Mouse (Mus musculus): ENCODE data around the gene Sox1.

Sox1 gene

DNA sequence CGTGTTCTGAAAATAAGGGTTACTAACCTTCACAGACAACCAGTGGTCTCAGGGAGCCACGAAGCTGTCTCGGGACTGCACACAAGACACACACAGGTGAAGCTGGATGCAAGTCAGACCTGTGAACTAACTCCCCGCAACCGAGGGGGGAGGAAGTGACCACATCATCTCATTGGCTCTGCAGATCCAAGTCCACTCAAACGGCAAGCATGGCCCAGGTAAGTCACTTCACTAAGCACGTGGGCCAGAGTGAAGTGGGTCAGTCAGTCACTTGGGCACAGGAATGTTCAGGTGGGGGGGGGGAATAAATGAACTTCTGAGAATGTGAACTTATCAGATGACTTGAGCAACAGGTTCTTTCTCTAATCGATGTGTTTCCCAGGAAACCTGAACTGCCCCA is 30.8 kb downstream of the Sox1 start:
- DNase-seq (ENCODE audit: low spot score): no peak

DNA sequence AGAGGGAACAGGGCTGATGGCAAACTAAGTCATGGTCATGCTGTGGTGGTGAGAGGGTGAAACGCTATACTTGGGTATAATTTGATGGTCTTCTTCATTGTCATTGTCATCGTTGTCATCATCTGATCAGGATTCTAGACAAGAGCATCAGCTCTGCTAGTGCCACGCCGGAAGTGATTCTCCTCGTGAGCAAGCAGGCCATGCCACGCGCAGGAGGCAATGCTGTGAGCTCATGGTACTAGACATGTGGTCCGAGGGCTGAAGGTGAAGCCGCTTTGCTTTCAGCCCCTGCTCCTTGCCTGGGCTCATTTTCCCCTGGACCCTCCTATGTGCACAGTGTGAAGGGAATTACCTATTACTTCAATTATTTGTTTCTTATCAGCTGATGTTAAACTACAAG is 32.3 kb downstream of the Sox1 start:
- no peak for DNase-seq (ENCODE audit: low spot score)

DNA sequence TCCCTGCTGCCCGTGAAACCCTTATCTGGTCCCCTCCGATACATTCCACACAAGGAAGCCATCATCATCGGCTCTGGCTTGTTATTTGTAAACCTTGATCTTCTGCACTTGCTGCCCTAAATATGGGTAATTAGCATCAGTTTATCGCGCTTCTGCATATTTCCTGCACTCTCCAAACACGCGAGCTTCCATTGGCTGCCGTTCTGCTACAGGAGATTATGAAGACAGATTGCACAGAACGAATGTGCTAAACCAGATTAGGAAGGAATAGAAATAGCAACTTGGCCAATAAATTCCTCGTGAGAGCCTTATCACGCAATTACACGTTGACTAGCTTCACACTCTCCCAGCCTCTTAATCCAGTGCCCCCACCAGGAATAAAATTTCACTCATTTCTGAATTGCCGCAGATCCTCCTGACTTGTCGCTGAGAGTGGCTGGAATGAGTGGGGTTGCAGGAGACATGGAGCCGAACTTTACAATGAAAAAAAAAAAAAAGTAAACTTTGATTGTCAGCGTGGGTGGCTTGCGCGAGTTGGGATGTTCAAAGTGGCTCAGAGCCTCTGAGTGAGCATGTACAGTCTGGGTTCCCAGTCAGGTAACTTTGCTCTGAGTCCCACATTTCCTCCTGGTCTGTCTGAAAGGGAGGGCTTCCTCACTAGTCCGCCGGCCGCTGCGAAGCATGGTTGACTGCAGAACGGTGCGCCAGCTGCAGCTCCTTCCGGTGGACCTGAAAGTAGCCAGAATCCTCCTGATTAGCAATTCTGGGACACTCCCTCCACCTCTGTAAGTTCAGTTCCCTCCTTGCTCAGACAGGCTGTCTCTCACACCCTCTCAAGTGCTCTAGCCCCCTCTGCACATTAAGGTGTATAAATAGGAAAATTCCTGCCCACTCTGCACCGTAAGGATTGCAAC is 33.0 kb downstream of the Sox1 start:
- peak; percentile 38 for DNase-seq (ENCODE audit: low spot score)

DNA sequence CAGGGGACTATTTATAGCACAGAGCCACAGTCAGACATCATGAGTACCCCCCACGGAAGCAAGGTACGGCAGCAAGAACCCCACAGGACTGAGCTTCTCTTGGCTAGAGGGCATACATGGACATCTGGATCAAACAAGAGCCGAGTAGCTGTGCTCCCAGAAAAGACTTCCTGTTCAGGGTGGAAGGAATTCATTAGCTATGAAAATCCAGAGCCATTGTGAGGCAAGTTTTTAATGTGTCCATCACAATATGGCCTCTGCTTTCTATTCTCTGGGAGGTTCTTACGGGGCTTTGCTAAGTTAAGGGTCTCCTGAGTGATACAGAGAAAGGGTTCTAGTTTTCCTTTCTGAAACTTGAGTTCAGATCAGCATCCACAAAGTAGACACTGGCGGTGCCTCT is 33.8 kb downstream of the Sox1 start:
- DNase-seq (ENCODE audit: low spot score): peak; percentile 21

DNA sequence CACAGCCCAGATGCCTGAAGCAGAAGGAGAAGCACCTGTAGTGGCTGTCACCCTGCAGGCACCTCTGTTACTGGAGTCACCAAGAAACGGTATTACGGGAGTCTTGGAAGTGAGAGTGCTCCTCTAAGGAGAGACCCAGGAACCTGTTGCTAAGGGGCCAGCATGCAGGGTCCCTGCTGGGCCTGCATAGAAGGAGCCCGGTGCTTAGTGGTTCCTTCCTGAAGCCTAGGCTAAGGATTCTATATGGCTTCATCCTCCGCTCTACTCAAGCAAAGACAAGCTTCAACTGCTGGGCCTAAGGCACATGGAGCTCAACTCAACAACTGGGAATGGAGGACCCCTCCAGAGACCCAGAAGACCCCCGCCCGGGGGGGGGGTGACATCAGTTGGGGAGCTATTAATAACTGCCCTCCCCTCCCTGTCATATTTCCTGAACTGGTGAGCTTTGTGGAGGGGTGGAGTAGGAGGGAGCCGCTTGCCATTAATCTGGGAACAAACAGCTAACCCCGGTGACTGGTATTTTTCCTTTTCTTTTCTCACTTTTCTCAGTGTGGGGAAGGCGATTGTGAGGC is 34.6 kb downstream of the Sox1 start:
- DNase-seq (ENCODE audit: low spot score): no peak

DNA sequence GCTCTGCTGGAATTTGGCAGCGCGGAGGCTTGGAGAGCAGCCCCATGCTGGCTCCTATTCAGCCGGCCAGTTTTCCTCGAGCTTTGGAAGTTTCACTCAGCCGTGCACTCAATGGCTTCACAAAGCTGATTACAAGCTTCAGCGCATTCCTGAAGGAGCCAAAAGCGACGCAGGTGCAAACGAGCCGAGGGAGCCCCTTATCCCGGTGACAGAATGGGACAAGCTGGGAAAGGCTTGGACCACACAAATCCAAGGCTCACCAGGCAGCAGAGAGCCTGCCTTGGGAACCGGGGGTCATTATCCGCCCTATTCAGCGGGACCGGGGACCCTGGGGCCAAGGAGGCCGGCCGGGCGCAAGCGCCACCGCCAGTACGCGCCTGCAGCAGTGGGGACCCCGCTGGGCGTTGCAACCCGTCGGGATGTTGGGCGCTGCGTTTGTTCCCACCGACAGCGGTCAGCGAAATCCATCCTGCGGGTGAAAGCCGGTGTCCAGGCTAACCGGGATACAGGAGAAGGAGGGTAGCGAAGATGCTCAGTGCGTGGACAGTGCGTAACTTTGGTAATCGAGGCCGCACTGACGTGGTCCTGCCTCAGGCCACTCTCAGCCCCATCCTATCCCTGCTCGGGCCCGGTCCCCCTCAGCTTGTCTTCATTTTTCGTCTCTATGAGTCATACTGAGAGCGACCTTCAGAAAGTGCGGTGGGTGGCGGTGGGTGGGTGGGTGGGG is 35.2 kb downstream of the Sox1 start:
- peak; percentile 82 for DNase-seq (ENCODE audit: low spot score)

DNA sequence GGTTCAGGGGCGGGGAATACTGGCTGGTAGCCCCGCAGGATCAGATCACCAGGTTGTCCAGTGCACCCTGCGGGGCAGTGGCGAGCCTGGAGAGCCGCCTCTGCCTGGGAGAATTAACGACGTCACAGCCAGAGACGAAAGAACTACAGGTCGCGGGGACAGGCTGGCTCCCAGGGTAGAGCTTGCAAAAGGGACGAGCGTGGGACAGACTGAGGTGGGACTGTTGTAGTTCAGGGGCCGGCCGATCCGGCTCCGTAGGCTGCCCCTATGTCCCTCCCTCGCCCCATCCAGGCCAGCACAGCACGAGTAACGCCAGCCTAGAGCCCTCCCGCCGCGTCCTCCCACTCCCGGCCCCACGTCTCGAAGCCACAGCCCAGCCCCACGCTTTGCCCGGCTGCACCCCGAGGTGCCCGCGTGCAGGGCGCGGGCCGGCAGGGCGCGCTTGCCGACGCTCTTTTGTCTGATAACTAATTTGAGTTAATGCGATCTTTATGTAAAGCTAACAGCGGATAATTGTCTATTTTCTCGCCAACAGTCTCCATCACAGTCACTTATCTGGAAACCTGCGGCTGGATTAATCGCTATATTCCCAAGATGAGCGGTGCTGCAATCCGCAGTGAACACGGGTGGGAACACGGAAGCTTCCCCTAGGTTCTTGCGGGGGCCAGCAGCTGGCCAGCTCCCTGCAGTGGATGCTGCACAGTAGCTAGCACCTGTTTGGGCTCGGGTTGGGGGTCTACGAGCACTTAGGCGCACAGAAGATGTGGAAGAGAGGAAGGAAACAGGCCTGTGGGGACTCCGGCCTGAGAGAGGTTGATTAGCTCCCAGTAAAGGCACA is 36.0 kb downstream of the Sox1 start:
- peak; percentile 47 for DNase-seq (ENCODE audit: low spot score)

DNA sequence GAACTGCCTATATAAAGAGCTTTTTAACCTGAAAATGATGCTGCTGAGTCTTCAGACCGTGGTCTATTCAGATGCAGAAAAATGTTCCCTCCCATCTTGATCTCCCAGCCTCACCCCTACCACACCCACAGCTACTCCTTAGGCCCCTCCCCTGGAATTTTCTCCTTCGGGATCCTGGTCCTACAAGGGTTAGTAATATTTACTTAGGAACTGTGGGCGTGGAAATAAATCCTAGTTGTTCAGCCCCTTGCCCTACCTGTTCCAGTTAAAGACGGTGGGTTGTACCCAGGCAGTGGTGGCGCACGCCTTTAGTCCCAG is 36.6 kb downstream of the Sox1 start:
- DNase-seq (ENCODE audit: low spot score): peak; percentile 14

DNA sequence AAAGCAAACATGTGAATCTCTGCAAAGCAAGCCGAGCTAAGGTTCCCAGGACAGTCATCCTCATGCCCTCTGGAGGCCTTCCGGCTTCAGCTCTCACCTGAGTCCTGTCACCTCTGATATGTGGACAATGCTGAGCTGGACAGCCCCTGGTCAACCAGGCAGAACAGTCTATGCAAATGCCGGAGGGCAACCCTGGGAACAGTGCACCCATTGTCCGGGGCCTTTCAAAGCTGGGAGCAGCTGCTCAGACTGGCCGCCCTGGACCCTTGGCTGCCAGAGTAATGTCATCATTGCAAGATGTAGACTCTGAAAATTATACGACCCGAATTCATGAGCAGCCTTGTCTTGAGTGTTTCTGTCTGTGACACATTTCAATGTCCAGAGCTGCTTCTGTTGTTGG is 37.5 kb downstream of the Sox1 start:
- DNase-seq (ENCODE audit: low spot score): peak; percentile 69

DNA sequence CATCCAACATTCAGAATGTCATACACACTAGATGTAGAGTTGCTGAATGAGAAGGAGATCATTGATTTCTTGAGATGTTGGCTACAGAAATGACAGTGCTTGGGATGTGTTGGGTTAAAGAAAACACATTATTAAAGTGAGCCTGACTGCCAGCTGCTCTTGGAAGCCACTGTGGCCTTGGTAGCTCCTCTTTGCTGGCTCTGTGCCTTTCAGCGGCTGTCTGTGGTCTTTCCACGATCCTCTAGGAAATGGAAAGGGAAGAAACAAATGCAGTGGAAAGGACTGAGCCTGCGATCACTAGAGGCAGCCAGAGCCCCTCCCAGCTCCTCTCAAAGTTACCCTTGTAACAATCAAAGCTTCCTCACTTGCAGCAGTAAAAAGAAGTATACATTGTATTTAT is 39.7 kb downstream of the Sox1 start:
- DNase-seq (ENCODE audit: low spot score): no peak

DNA sequence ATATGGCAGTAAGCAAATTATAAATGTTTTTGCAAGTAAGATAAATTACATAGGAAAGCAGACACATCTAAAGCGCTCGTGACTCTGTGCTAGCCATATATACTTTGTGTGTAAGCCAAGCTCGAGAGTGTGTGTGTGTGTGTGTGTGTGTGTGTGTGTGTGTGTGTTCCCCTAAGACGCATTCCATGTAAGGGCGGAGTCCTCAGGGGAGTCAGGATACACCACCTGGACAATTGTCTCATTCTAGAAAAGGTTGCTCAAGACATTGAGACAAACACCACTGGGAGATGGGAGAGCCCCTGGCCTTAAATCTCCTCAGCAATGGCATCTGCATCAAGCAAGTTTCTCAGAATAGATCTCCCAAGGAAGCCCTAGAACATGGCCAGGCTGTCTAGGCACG is 42.9 kb downstream of the Sox1 start:
- DNase-seq (ENCODE audit: low spot score): no peak

DNA sequence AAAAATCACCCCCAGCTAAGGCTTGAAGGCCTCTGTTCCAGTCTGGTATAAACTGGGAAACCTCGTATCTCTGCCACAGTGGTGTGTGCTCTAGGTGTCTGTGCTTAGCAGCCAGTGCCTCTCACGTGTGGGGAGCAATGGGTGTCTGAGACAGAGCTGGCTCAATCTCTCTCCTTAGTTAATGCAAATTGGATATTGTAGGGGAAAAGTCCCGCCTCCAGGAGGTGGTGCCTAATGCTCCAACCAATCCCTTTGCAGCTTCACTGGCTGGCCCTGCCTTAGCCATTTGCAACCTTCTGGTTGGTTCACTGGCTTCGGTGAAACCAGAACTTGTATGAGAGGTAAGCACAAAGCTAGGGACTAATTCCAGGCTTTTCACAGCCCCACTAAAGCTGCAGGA is 43.9 kb downstream of the Sox1 start:
- peak; percentile 48 for DNase-seq (ENCODE audit: low spot score)

DNA sequence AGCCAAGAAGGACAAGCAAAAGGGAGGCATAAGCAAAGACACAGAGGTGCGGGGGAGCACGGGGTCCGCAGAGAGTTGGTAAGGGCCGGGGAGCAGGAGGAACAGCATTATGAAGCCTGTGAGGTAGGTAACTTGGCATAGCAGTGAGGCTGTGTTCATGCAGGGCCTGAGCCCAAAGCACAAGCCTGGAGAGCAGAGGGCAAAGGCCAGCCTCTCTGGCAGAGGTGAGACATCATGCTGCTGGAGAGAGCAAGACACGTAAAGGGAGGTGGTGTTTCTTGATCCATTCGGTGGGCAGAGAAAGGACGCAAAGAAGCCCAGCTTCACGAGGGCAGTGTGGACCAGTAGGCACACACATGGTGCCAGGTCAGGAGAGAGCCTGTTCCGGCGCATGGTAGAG is 44.8 kb downstream of the Sox1 start:
- DNase-seq (ENCODE audit: low spot score): no peak

DNA sequence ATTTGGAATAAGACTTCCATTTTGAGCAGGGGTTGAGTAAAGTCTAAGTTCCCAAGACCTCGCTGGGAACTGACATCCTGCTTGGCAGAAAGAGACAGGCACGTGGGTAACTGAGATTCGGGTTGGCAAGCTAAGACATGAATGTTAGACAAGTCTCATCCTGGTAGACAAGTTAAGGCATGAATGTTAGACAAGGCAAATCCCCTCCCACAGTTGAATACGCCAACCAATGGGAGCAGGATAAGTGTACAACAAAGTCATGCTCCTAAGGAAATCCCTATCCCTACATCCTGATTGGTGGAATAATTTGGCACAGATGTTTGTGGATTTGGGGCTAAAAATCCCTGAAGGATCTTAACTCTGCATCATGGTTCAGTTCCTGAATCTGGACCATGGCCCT is 45.9 kb downstream of the Sox1 start:
- DNase-seq (ENCODE audit: low spot score): no peak

DNA sequence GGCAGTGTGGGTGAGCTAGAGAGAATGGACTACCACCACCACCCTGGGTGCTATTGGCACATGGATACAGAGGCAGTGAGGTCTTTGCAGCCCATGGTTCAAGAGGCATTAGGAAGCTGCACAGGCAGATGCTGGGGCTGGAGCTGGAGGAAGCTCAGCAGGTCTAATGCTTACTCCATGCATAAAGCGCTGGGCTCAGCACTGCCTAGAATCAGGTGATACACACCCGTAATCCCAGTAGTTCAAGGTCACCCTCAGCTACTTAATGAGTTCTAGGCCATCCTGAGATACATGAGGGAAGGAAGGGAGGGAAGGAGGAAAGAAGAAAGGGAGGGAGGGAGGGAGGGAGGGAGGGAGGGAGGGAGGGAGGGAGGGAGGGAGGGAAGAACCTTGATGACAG is 50.2 kb downstream of the Sox1 start:
- no peak for DNase-seq (ENCODE audit: low spot score)

DNA sequence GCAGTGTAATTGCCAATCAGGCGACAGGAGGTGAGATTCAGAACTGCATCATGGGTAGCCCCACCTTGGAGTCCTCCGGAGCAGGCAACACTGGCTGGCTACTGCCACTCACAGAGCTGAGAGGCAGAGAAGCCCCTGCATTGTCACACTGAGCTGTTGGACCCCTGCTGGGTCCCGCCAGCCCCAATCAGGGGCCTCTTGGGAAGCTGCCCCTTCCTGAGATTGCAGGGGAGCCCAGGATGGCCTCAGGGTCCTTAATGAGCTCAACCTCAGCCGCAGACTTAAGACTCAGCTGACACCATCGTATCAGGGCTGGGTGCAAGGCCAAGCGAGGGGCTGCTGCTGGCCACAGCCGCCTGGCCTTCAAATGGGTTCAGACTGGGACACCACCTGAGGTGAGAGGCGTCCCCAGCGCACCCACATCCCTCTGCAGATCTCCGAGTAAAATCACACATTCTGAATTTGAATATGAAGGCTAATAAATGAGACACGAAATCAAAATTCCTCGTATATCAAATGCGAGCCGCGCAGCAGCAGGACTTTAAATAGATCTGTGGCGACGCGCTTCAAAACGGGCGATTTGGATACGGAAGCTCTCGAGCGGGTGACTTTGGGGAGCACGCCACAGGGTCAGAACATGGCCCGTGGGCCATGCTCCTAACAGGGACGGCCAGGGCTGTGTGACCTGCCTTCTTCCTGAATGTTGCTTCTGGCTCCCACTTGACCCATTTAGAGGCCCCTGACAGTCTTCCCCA is 51.0 kb downstream of the Sox1 start:
- DNase-seq (ENCODE audit: low spot score): peak; percentile 61
